Mouse (Mus musculus): Measurements from ENCODE around the gene Ttyh3.

- TF ChIP-seq GATA1 (IDR thresholded peaks at IDR 0.05; ENCODE audit: borderline replicate concordance, low read length) (no peak), FLI1 (IDR thresholded peaks at IDR 0.05; ENCODE audit: low read length) (no peak)
Observed at GRCm38 (mm10) chr5:140649881-140650414, 1.1 kb upstream of the Ttyh3 start.
